Mouse (Mus musculus): Measurements from ENCODE around the gene Hmga1. TPM values are rescaled to one million over a fixed set of nuclear protein-coding genes. Genes with fewer than 3 reads are reported as not detected.
A peak's percentile ranks its signal among the peaks of the same experiment; 100 is the strongest.

The Hmga1 gene
- polyA plus RNA-seq, 1 experiment from 2014 or later = 113 TPM

DNA sequence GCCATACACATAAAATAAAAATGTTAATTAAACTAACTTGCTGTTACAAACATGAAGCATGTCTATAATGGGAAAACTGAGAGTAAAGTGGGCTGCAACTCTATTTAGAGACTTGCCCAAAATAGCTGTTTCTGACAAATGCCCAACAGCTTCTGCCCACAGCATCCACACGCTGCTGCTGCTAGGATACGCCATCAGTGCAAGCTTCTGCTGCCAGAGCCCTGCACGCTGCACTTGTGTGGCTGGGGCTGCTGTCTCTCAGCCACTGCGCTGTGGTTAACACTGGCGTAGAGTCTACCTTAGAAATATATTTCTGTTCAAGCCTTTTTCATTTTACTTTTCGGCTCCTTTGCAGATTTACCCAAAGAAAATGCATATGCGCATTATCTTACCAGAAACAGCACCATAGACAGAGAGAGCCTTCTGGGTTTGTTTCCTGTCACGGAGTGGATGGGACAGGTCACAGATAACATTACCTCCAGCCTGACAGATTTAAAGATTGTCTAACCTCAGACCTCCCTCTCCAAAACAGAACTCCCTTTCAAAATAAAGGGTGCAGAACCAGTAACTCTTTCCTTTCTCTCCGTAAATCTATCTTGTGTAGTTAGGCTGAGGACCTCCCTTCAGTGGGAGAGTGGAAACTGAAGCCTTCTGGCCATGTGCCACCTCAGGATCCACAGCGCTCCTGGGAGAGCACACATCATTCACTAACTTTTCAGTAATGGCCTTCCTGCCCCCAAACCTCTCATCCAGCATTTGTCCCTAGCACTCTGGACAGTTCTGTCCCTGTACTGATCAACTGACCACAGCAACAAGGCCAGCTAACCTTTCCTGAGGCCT lies 54.6 kb downstream of the Hmga1 start:
- Histone ChIP-seq H3K4me2 (ENCODE audit: low read length) (no peak overlapping the region), H3K9me3 (ENCODE audit: control insufficient read depth, low read length) (no peaks in the 10 kb centered on the region), H3K36me3 (ENCODE audit: control insufficient read depth, insufficient read depth) (no peaks in the 10 kb centered on the region), H3K27ac (ENCODE audit: low read length) (peak overlapping the region; percentile 28; the same call in 1 of the 2 replicates), H3K27me3 (replicated peaks; ENCODE audit: control insufficient read depth, insufficient read depth, low read length) (no peaks in the 10 kb centered on the region), H3K4me3 (replicated peaks; ENCODE audit: low read length) (no peak overlapping the region), H3K4me1 (replicated peaks; ENCODE audit: control insufficient read depth, insufficient read depth, low read length) (peaks cover 41% of the 10 kb centered on the region), H3K9ac (replicated peaks; ENCODE audit: low read depth, low read length) (no peak overlapping the region)
- WGBS = 66% methylated on average over 10 of the region's 10 CpGs
- peak; percentile 45; the same call in 1 of the 2 replicates for ATAC-seq

DNA sequence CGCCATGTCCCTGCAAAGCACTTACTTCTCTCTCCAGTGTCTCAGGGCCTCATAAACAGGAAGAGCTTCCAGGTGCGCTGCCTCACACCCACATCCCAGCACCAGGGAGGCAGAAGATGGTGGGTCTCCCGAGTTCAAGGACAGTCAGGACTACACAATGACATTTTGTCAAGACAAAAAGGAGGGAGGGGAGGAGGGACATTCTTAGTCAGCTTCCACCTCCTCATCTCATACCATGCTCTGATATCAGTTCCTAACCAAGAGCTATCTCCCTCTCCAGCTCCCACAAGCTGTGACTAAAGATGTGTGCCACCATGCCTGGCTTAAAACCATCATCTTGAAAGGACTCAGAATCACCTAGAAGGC lies 55.2 kb downstream of the Hmga1 start:
- ATAC-seq = no peak
- no peak overlapping the region for H3K4me2 ChIP-seq (ENCODE audit: low read length)
- no peaks in the 10 kb centered on the region for H3K36me3 ChIP-seq (ENCODE audit: control insufficient read depth, insufficient read depth)
- H3K27ac ChIP-seq (ENCODE audit: low read length) = no peak overlapping the region
- no peak overlapping the region for H3K9ac ChIP-seq (replicated peaks; ENCODE audit: low read depth, low read length)
- H3K27me3 ChIP-seq (replicated peaks; ENCODE audit: control insufficient read depth, insufficient read depth, low read length) = no peaks in the 10 kb centered on the region
- H3K4me1 ChIP-seq (replicated peaks; ENCODE audit: control insufficient read depth, insufficient read depth, low read length) = peaks cover 41% of the 10 kb centered on the region
- H3K4me3 ChIP-seq (replicated peaks; ENCODE audit: low read length) = no peak overlapping the region
- WGBS = 69% methylated on average over 3 of the region's 3 CpGs
- no peaks in the 10 kb centered on the region for H3K9me3 ChIP-seq (ENCODE audit: control insufficient read depth, low read length)

DNA sequence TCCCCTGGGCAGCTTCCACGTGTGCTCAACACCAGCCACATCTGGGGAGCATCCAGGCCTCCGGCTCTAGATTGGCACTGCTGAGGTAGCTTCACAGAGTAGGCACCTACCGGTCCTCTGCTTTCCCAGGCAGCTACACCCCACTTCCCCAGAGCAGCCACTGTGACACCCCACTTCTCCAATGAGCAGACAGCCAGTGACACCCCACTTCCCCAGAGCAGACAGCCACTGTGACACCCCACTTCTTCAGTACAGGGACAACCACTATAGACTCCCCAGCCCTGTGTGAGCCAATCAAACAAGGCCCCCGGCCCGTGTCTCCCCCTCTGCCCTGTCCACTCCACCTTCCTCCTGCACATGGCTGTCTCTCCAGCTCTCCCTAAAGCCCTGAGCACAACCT lies 55.7 kb downstream of the Hmga1 start:
- Histone ChIP-seq H3K4me3 (replicated peaks; ENCODE audit: low read length) (no peak overlapping the region), H3K9me3 (ENCODE audit: control insufficient read depth, low read length) (no peaks in the 10 kb centered on the region), H3K9ac (replicated peaks; ENCODE audit: low read depth, low read length) (no peak overlapping the region), H3K27me3 (replicated peaks; ENCODE audit: control insufficient read depth, insufficient read depth, low read length) (no peaks in the 10 kb centered on the region), H3K36me3 (ENCODE audit: control insufficient read depth, insufficient read depth) (no peaks in the 10 kb centered on the region), H3K4me1 (replicated peaks; ENCODE audit: control insufficient read depth, insufficient read depth, low read length) (peaks cover 41% of the 10 kb centered on the region), H3K4me2 (ENCODE audit: low read length) (no peak overlapping the region), H3K27ac (ENCODE audit: low read length) (no peak overlapping the region)
- ATAC-seq = no peak
- 80% methylated on average over 5 of the region's 5 CpGs for WGBS

DNA sequence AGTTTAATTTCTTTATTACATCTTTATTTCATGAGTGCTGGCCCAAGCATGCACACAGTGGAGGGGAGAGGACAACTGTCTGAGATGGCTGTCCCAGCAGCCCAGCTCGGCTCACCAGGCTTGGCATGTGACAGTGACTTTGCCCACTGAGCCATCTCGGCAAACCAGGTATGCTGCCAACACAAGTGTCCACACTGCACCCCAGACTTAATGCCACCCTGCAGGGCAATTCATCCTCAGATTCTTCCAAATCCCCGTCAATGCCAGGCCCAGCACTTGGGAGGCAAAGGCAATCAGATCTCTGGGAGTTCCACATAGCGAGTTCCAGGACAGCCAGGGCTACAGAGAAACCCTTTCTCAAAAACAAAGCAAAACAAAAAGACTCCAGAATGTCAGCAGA lies 56.7 kb downstream of the Hmga1 start:
- Histone ChIP-seq H3K27ac (ENCODE audit: low read length) (no peak overlapping the region), H3K4me3 (replicated peaks; ENCODE audit: low read length) (no peak overlapping the region), H3K9ac (replicated peaks; ENCODE audit: low read depth, low read length) (no peak overlapping the region), H3K27me3 (replicated peaks; ENCODE audit: control insufficient read depth, insufficient read depth, low read length) (no peaks in the 10 kb centered on the region), H3K9me3 (ENCODE audit: control insufficient read depth, low read length) (no peaks in the 10 kb centered on the region; the same call in 1 of the 2 replicates), H3K4me2 (ENCODE audit: low read length) (no peak overlapping the region), H3K4me1 (replicated peaks; ENCODE audit: control insufficient read depth, insufficient read depth, low read length) (peaks cover 41% of the 10 kb centered on the region), H3K36me3 (ENCODE audit: control insufficient read depth, insufficient read depth) (peaks cover 4% of the 10 kb centered on the region; the same call in 1 of the 2 replicates)
- 64% methylated on average over 4 of the region's 4 CpGs for WGBS
- ATAC-seq = no peak

Other genes with a start within 250 kb of the Hmga1 start
- 3.0 and 4.0 TPM in 2 replicates for gene Grm4, start 35.1 kb upstream of the Hmga1 start, polyA plus RNA-seq (2015; fragmentation: Nextera tagmentation; extraction: Ambion mirVana)
- gene AI413582, start 9.3 kb downstream of the Hmga1 start, polyA plus RNA-seq (2015; fragmentation: Nextera tagmentation; extraction: Ambion mirVana) = 31.9 and 49.8 TPM in 2 replicates
- gene Nudt3, start 67.0 kb downstream of the Hmga1 start, polyA plus RNA-seq (2015; fragmentation: Nextera tagmentation; extraction: Ambion mirVana) = 272 and 293 TPM in 2 replicates
- gene RPS10-NUDT3, start 78.7 kb downstream of the Hmga1 start, polyA plus RNA-seq (2015; fragmentation: Nextera tagmentation; extraction: Ambion mirVana) = not detected in 2 replicates
- 467 and 512 TPM in 2 replicates for gene Rps10, start 80.2 kb downstream of the Hmga1 start, polyA plus RNA-seq (2015; fragmentation: Nextera tagmentation; extraction: Ambion mirVana)
- gene Pacsin1, start 99.0 kb downstream of the Hmga1 start, polyA plus RNA-seq (2015; fragmentation: Nextera tagmentation; extraction: Ambion mirVana) = 32.9 and 44.2 TPM in 2 replicates
- gene Spdef, start 172.5 kb downstream of the Hmga1 start, polyA plus RNA-seq (2015; fragmentation: Nextera tagmentation; extraction: Ambion mirVana) = 0.27 and 0.70 TPM in 2 replicates